Mouse (Mus musculus) MEL (cell line): ENCODE data around the gene Aspdh. TPM values are rescaled to one million over a fixed set of nuclear protein-coding genes. Genes with fewer than 3 reads are reported as not detected.

Experiments
- DNase-seq: peaks from one replicate; pipeline ENCODE4 v3.0.0; 2011; ENCODE audit warnings: low read depth, low spot score
- H3K27ac ChIP-seq: 2 replicates; pipeline ENCODE4 v1.5.1; 2012; ENCODE audit warnings: low read depth, mild to moderate bottlenecking, control low read depth, low read length, moderate library complexity; ENCODE audit not compliant: control insufficient read depth
- H3K27me3 ChIP-seq, 2 experiments: fragments of 150-350 bp in 1 of 2; sonication (generic) in 1 of 2; 2 replicates each; pipeline ENCODE4 v1.6.1; 2012; ENCODE audit warnings: low read length in 2 of 2, mild to moderate bottlenecking in 2 of 2, improper control_type of control experiment in 1 of 2, moderate library complexity in 1 of 2; ENCODE audit not compliant: insufficient read depth in 2 of 2, control insufficient read depth in 1 of 2
- H3K36me3 ChIP-seq, 2 experiments: 2 replicates each; pipeline ENCODE4 v1.6.1; 2012 to 2014; ENCODE audit warnings: low read length in 2 of 2, improper control_type of control experiment in 1 of 2, inconsistent platforms in 1 of 2, mild to moderate bottlenecking in 1 of 2; ENCODE audit not compliant: insufficient read depth in 2 of 2, control insufficient read depth in 1 of 2
- H3K4me1 ChIP-seq, 2 experiments: fragments of 150-350 bp in 1 of 2; sonication (generic) in 1 of 2; 2 replicates each; pipeline ENCODE4 v1.6.1; 2012; ENCODE audit warnings: low read length in 2 of 2, improper control_type of control experiment in 1 of 2, mild to moderate bottlenecking in 1 of 2; ENCODE audit not compliant: insufficient read depth in 2 of 2, control insufficient read depth in 1 of 2
- H3K4me3 ChIP-seq, 2 experiments: fragments of 150-350 bp in 1 of 2; sonication (generic) in 1 of 2; 2 replicates each; pipeline ENCODE4 v1.5.1; 2012; ENCODE audit warnings: low read depth in 2 of 2, low read length in 2 of 2, mild to moderate bottlenecking in 2 of 2, moderate library complexity in 2 of 2, control low read depth in 1 of 2, improper control_type of control experiment in 1 of 2; ENCODE audit not compliant: control insufficient read depth in 1 of 2, insufficient read depth in 1 of 2
- H3K79me2 ChIP-seq: 2 replicates; pipeline ENCODE4 v1.6.1; 2012; ENCODE audit warnings: mild to moderate bottlenecking, low read length, moderate library complexity; ENCODE audit not compliant: control insufficient read depth, poor library complexity, insufficient read depth
- H3K9ac ChIP-seq: 2 replicates; pipeline ENCODE4 v1.6.1; 2012; ENCODE audit warnings: low read depth, mild to moderate bottlenecking, control low read depth, low read length, moderate library complexity; ENCODE audit not compliant: control insufficient read depth, poor library complexity, severe bottlenecking
- H3K9me3 ChIP-seq: fragments of 150-350 bp; sonication (generic); replicated peaks from 2 replicates; pipeline ENCODE4 v1.6.1; 2012; ENCODE audit warnings: mild to moderate bottlenecking, low read length, improper control_type of control experiment, moderate library complexity; ENCODE audit not compliant: insufficient read depth
- BHLHE40 ChIP-seq: IDR thresholded peaks from 2 replicates; pipeline ENCODE4 v1.6.1; 2012; ENCODE audit warnings: low read depth, mild to moderate bottlenecking, inconsistent platforms, low read length, improper control_type of control experiment, borderline replicate concordance
- CHD1 ChIP-seq: IDR thresholded peaks from 2 replicates; pipeline ENCODE4 v1.6.1; 2012; ENCODE audit warnings: low read depth, mild to moderate bottlenecking, inconsistent platforms, low read length, improper control_type of control experiment
- E2F4 ChIP-seq: IDR thresholded peaks from 2 replicates; pipeline ENCODE4 v1.6.1; 2011; ENCODE audit warnings: low read depth, low read length, improper control_type of control experiment, borderline replicate concordance
- ELF1 ChIP-seq: IDR thresholded peaks from 2 replicates; pipeline ENCODE4 v1.6.1; 2014; ENCODE audit warnings: low read depth, mild to moderate bottlenecking, inconsistent platforms, low read length, improper control_type of control experiment, moderate library complexity
- EP300 ChIP-seq, 2 experiments: IDR thresholded peaks; 2 replicates each; pipeline ENCODE4 v1.6.1; 2011; ENCODE audit warnings: improper control_type of control experiment in 2 of 2, low read length in 2 of 2, low read depth in 1 of 2, mild to moderate bottlenecking in 1 of 2
- GATA1 ChIP-seq: IDR thresholded peaks from 2 replicates; pipeline ENCODE4 v1.6.1; 2011; ENCODE audit warnings: low read depth, low read length, improper control_type of control experiment
- HCFC1 ChIP-seq: IDR thresholded peaks from 2 replicates; pipeline ENCODE4 v1.6.1; 2012; ENCODE audit warnings: low read depth, mild to moderate bottlenecking, inconsistent platforms, low read length, improper control_type of control experiment, moderate library complexity
- JUND ChIP-seq: IDR thresholded peaks from 2 replicates; pipeline ENCODE4 v1.6.1; 2011; ENCODE audit warnings: low read depth, mild to moderate bottlenecking, improper control_type of control experiment, low read length
- MAFK ChIP-seq: IDR thresholded peaks from 2 replicates; pipeline ENCODE4 v1.6.1; 2011; ENCODE audit warnings: low read depth, mild to moderate bottlenecking, low read length, improper control_type of control experiment, borderline replicate concordance
- MAZ ChIP-seq: IDR thresholded peaks from 2 replicates; pipeline ENCODE4 v1.6.1; 2012; ENCODE audit warnings: low read depth, mild to moderate bottlenecking, inconsistent platforms, low read length, improper control_type of control experiment
- MXI1 ChIP-seq: IDR thresholded peaks from 2 replicates; pipeline ENCODE4 v1.6.1; 2011; ENCODE audit warnings: mild to moderate bottlenecking, low read depth, low read length, improper control_type of control experiment
- MYC ChIP-seq: IDR thresholded peaks from 2 replicates; pipeline ENCODE4 v1.6.1; 2011; ENCODE audit warnings: low read depth, mild to moderate bottlenecking, low read length, improper control_type of control experiment, moderate library complexity
- POLR2A ChIP-seq, 2 experiments: IDR thresholded peaks; 2 replicates each; pipeline ENCODE4 v1.6.1; 2011 to 2012; ENCODE audit warnings: low read length in 2 of 2, mild to moderate bottlenecking in 2 of 2, control low read depth in 1 of 2, improper control_type of control experiment in 1 of 2, low read depth in 1 of 2, moderate library complexity in 1 of 2; ENCODE audit not compliant: control insufficient read depth in 1 of 2, insufficient read depth in 1 of 2, poor library complexity in 1 of 2
- TCF12 ChIP-seq: IDR thresholded peaks from 2 replicates; pipeline ENCODE4 v1.6.1; 2014; ENCODE audit warnings: low read depth, mild to moderate bottlenecking, inconsistent platforms, low read length, improper control_type of control experiment, moderate library complexity
- USF1 ChIP-seq: IDR thresholded peaks from 2 replicates; pipeline ENCODE4 v1.6.1; 2014; ENCODE audit warnings: low read depth, mild to moderate bottlenecking, inconsistent platforms, low read length, improper control_type of control experiment, moderate library complexity
- ZC3H11A ChIP-seq: IDR thresholded peaks from 2 replicates; pipeline ENCODE4 v1.6.1; 2012; ENCODE audit warnings: low read depth, mild to moderate bottlenecking, inconsistent platforms, low read length, improper control_type of control experiment
- ZKSCAN1 ChIP-seq: IDR thresholded peaks from 2 replicates; pipeline ENCODE4 v1.6.1; 2012; ENCODE audit warnings: low read depth, mild to moderate bottlenecking, inconsistent platforms, low read length, improper control_type of control experiment, moderate library complexity
- polyA plus RNA-seq, 2 experiments: library from polyadenylated mRNA; stranded (reverse) in 1 of 2; unstranded in 1 of 2; fragments of >175 nt in 1 of 2; fragments of >200 nt in 1 of 2; gene quantifications; 2 replicates each; pipeline versions ENCODE4 v1.2.1 to v1.2.4; 2012; ENCODE audit warnings: low replicate concordance in 2 of 2, low read depth in 1 of 2; ENCODE audit not compliant: insufficient read length in 2 of 2, insufficient read depth in 1 of 2, missing spikeins in 1 of 2
- total RNA-seq: library from RNA; depleted of rRNA; stranded (reverse); fragments of 300-350 nt; gene quantifications from 2 replicates; pipeline ENCODE4 v1.2.3, GENCODE M21; 2012

The Aspdh gene
- total and polyA plus RNA-seq, 3 experiments = 0.89 TPM; not detected in 2

DNA sequence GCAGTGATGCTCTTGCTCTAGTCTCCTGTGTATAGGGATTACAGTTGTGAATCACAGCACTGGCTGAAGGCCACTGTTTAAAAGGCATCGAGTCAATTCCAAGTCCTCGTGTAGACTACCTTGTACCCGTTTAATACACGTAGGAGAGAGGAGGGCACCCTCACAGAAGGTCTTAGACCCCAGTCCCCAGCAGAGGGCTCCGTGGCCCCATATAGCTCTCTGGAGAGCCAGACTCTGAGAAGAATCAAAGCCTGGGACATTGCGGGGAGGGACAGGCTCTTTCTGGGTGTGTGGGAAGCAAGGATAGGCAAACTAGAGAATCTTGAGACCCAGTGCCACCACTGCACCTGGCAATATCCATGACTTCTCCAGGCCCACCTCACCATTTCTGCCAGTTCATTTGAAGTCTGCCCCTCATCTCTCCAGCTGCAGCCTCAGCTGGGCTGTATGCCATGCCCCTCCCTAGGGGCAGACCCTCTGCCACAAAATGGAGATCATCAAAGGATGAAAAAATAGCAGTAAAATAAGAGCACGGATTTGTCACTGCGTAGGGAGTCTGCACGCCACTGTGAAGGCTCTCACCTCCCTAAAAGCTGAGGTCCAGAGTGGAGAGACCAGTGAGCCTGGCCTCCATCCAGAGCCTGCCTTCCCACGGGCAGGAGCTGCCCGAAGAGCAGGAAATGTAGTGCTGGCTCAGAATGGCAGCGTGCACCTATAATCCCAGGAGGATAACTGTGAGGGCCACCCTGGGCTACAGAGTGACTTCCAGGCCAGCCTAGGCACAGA, 18.9 kb upstream of the Aspdh start:
- H3K27me3 ChIP-seq = peaks cover 0 to 1% of the 10 kb centered on the region in 2 experiments; a peak in 2 of 4 replicates
- H3K4me3 ChIP-seq = no peak overlapping the region
- no peaks in the 10 kb centered on the region for H3K9me3 ChIP-seq
- no peak overlapping the region for H3K9ac ChIP-seq
- H3K36me3 ChIP-seq = no peaks in the 10 kb centered on the region
- H3K79me2 ChIP-seq = no peaks in the 10 kb centered on the region
- H3K4me1 ChIP-seq = no peaks in the 10 kb centered on the region
- DNase-seq = no peak
- TF ChIP-seq MAFK (no peak), CHD1 (no peak), ZC3H11A (no peak), MXI1 (no peak), TCF12 (no peak), POLR2A (IDR thresholded peaks at IDR 0.05; ENCODE audit: control insufficient read depth in 1 of 2, insufficient read depth in 1 of 2, low read depth in 1 of 2, low read length in 2 of 2, poor library complexity in 1 of 2) (no peak), JUND (no peak)
- no peak overlapping the region for H3K27ac ChIP-seq

DNA sequence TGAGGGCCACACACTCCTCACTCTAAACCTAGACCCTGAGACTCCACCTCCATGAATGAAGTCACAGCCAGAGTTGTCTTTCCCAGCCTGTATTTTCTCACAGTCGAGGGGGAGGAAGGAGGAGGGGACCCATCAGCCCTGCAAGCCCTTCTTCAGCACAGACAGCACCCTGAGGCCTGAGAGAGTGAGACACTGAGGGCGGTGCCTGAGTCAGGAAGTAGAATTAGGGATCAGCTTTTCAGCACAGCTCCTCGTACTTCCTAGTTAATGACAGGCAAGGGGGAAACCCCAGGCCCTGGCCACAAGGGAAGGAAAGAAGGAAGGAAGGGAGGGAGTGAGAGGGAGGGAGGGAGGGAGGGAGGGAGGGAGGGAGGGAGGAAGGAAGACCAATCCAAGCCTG, 11.9 kb upstream of the Aspdh start:
- no peak for DNase-seq
- no peaks in the 10 kb centered on the region for H3K36me3 ChIP-seq
- TF ChIP-seq E2F4 (no peak), HCFC1 (no peak), MXI1 (no peak), USF1 (no peak), BHLHE40 (no peak), GATA1 (no peak), ZC3H11A (no peak), ELF1 (no peak), ZKSCAN1 (no peak), MAZ (no peak), MYC (no peak), JUND (no peak), EP300 (IDR thresholded peaks at IDR 0.05; ENCODE audit: low read depth in 1 of 2, low read length in 2 of 2) (no peak)
- TF ChIP-seq, all 39 proteins: peak for 0

More for the DNA sequence above, 11.9 kb upstream of the Aspdh start:
- Histone ChIP-seq H3K4me3 (no peak overlapping the region), H3K9ac (no peak overlapping the region), H3K27ac (no peak overlapping the region), H3K79me2 (no peaks in the 10 kb centered on the region), H3K4me1 (no peaks in the 10 kb centered on the region), H3K9me3 (no peaks in the 10 kb centered on the region), H3K27me3 (no peaks in the 10 kb centered on the region)
